Mouse (Mus musculus) CH12.LX (cell line): ENCODE measurements around the gene Acad11.

Experiments used
- CTCF ChIP-seq, 2 experiments: IDR thresholded peaks in 1 of 2; conservative IDR thresholded peaks in 1 of 2; 2 replicates each; pipeline ENCODE4 v1.5.1; 2011 to 2012; ENCODE audit warnings: low read depth in 2 of 2, low read length in 2 of 2, improper control_type of control experiment in 1 of 2, inconsistent platforms in 1 of 2, mild to moderate bottlenecking in 1 of 2, moderate library complexity in 1 of 2
- GABPA ChIP-seq: IDR thresholded peaks from 2 replicates; pipeline ENCODE4 v1.6.1; 2012; ENCODE audit warnings: low read depth, low read length, improper control_type of control experiment, inconsistent platforms; ENCODE audit not compliant: insufficient replicate concordance
- HCFC1 ChIP-seq: IDR thresholded peaks from 2 replicates; pipeline ENCODE4 v1.6.1; 2012; ENCODE audit warnings: low read depth, mild to moderate bottlenecking, inconsistent platforms, low read length, improper control_type of control experiment
- MAFK ChIP-seq: IDR thresholded peaks from 2 replicates; pipeline ENCODE4 v1.6.1; 2011; ENCODE audit warnings: low read length, improper control_type of control experiment; ENCODE audit not compliant: insufficient replicate concordance
- MAX ChIP-seq: IDR thresholded peaks from 2 replicates; pipeline ENCODE4 v1.6.1; 2011; ENCODE audit warnings: low read length, improper control_type of control experiment
- NRF1 ChIP-seq: IDR thresholded peaks from 2 replicates; pipeline ENCODE4 v1.6.1; 2014; ENCODE audit warnings: low read depth, mild to moderate bottlenecking, inconsistent platforms, low read length, improper control_type of control experiment, moderate library complexity
- PAX5 ChIP-seq: IDR thresholded peaks from 2 replicates; pipeline ENCODE4 v1.6.1; 2012; ENCODE audit warnings: low read length, inconsistent platforms, mixed read lengths
- POLR2A ChIP-seq: IDR thresholded peaks from 2 replicates; pipeline ENCODE4 v1.6.1; 2011; ENCODE audit warnings: low read depth, mild to moderate bottlenecking, improper control_type of control experiment, low read length
- POLR2AphosphoS2 ChIP-seq: IDR thresholded peaks from 2 replicates; pipeline ENCODE4 v1.6.1; 2011; ENCODE audit warnings: low read depth, low read length, improper control_type of control experiment
- SIN3A ChIP-seq: IDR thresholded peaks from 2 replicates; pipeline ENCODE4 v1.6.1; 2012; ENCODE audit warnings: low read length, improper control_type of control experiment, inconsistent platforms
- USF1 ChIP-seq: IDR thresholded peaks from 2 replicates; pipeline ENCODE4 v1.6.1; 2014; ENCODE audit warnings: low read depth, mild to moderate bottlenecking, inconsistent platforms, low read length, improper control_type of control experiment
- USF2 ChIP-seq: conservative IDR thresholded peaks from 2 replicates; pipeline ENCODE4 v1.6.1; 2011; ENCODE audit warnings: low read depth, low read length, improper control_type of control experiment
- ZNF384 ChIP-seq: IDR thresholded peaks from 2 replicates; pipeline ENCODE4 v1.6.1; 2012; ENCODE audit warnings: low read depth, low read length, improper control_type of control experiment, inconsistent platforms

DNA sequence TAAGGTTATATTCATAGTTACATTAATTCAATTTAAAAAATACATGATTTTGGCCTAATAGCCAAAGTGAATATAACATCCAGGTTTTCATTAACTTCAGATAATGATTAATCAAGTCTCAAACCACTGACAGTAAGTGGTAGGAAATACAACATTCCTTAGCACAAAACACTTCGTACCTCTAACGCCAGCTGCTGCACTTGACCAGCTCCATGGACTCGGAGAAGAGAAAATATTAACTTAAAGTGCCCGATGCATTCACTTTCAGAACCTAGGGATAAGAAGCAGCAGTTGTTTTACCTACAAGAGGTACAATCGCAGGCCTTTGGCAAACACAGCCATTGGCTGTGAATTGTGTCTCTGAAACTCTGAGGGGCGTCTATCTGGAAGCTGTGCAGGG lies 109.2 kb downstream of the Acad11 start:
- TF ChIP-seq USF1 (no peak), CTCF (conservative IDR thresholded peaks at IDR 0.05 in 1 of 2, IDR thresholded peaks at IDR 0.05 in 1 of 2; ENCODE audit: low read depth in 2 of 2, low read length in 2 of 2) (no peak), MAX (no peak), SIN3A (no peak), POLR2A (no peak), ZNF384 (no peak), USF2 (no peak), POLR2AphosphoS2 (no peak), NRF1 (no peak), MAFK (no peak), GABPA (no peak), HCFC1 (no peak), PAX5 (no peak)
